In the genomic region with DNA sequence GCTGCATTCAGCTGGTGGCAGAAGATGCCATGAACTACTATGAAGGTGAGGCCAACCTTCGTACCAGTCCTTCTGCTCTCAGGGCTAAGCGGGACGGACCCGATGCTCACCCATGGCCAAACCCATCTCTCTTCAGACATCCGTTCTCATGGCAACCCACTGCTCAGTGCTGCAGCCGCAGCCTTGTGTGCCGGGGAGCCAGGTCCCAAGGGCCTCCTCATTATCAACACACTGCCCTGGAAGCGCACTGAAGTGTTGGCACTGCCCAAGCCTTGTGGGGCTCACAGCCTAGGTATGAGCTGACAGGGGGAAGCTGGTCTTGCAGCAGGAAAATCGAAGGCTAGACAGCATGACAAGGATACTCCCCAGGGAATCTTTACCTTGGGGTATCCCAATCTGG, we compare ENCODE assay signal across 15 mouse cellular contexts.
"Had no signal": no experiment of that assay in that cellular context is flagged by ENCODE, and none has a peak within 500 bp of the region (broad histone marks: within the 10 kb centered on the region; RNA-seq: fewer than 3 reads in every experiment).

No protein-coding gene starts in this region.

- H3K27ac ChIP-seq: neural tube, embryonic 15.5 days; stomach, embryonic 15.5 days; stomach, postnatal 0 days had no signal

- DNase-seq: retina, postnatal 1 day; right cerebral cortex, adult 18-20 months; right cerebral cortex, postnatal 14 days; right cerebral cortex, postnatal 25 days; right cerebral cortex, postnatal 4 days; spleen, adult 18-20 months; thymus, adult 18-20 months; thymus, adult 2 months; thymus, postnatal 14 days; thymus, postnatal 25 days; thymus, postnatal 36 days; thymus, postnatal 4 days had no signal

- H3K9ac ChIP-seq: neural tube, embryonic 15.5 days; stomach, embryonic 15.5 days had no signal

- H3K27me3 ChIP-seq: neural tube, embryonic 15.5 days; stomach, embryonic 15.5 days had no signal

- H3K4me3 ChIP-seq: neural tube, embryonic 15.5 days; stomach, embryonic 15.5 days had no signal

- H3K9me3 ChIP-seq: neural tube, embryonic 15.5 days; stomach, embryonic 15.5 days had no signal

- H3K4me2 ChIP-seq: neural tube, embryonic 15.5 days; stomach, embryonic 15.5 days had no signal

- H3K4me1 ChIP-seq: neural tube, embryonic 15.5 days; stomach, embryonic 15.5 days had no signal
